8 mouse cellular contexts compared by ENCODE assay signal in genomic region chr15:28024965-28025338, GRCm38 (mm10). TPM values are rescaled to one million over a fixed set of nuclear protein-coding genes. Genes with fewer than 3 reads are reported as not detected.
DNase-seq lines count a peak whose midpoint lies in the region; ATAC-seq and TF ChIP-seq lines count a peak whose summit lies in the region.

No protein-coding gene starts in this region.

- H3K9me3 ChIP-seq in embryonic facial prominence, embryonic 13.5 days, result no peaks in the 10 kb centered on the region
- H3K9me3 ChIP-seq in kidney, postnatal 0 days (replicated peaks; ENCODE audit: low read length), result no peaks in the 10 kb centered on the region
- H3K9me3 ChIP-seq in lung, embryonic 15.5 days, result no peaks in the 10 kb centered on the region

- DNase-seq in urinary bladder, adult 18-20 months (ENCODE audit: low spot score in 2 of 2), result peak; percentile 22 to 76
- DNase-seq in urinary bladder, postnatal 10 days (ENCODE audit: low spot score), result no peak
- peak; percentile 36 to 45 for DNase-seq in heart, adult 9 months (ENCODE audit: low spot score in 2 of 2)
- DNase-seq in kidney, postnatal 0 days (ENCODE audit: low spot score), result peak; percentile 52
- peak; percentile 34 for DNase-seq in ovary, postnatal 14 days (ENCODE audit: low spot score)
- peak; percentile 61 for DNase-seq in thymus, postnatal 4 days

- under 1% methylated on average over 54 of the region's 54 CpGs for WGBS in embryonic facial prominence, embryonic 13.5 days
- 0% methylated on average over 34 of the region's 54 CpGs for WGBS in kidney, postnatal 0 days
- WGBS in lung, embryonic 15.5 days, result under 1% methylated on average over 54 of the region's 54 CpGs

- ATAC-seq in embryonic facial prominence, embryonic 13.5 days (ENCODE audit: insufficient number of reproducible peaks, insufficient read depth, low FRiP score, low TSS enrichment, low read depth), result peak; percentile 28
- ATAC-seq in kidney, postnatal 0 days (replicated peaks; ENCODE audit: low FRiP score, low read depth), result peak; percentile 14
- peak; percentile 23 for ATAC-seq in lung, embryonic 15.5 days (ENCODE audit: borderline replicate concordance, extremely low read depth, low FRiP score, low TSS enrichment)

- H3K4me2 ChIP-seq in embryonic facial prominence, embryonic 13.5 days, result peak overlapping the region; percentile 94
- peak overlapping the region; percentile 93 for H3K4me2 ChIP-seq in kidney, postnatal 0 days (ENCODE audit: low read length)
- peak overlapping the region; percentile 83 for H3K4me2 ChIP-seq in lung, embryonic 15.5 days

- peaks cover 43% of the 10 kb centered on the region for H3K4me1 ChIP-seq in embryonic facial prominence, embryonic 13.5 days
- peaks cover 19% of the 10 kb centered on the region for H3K4me1 ChIP-seq in kidney, postnatal 0 days (replicated peaks; ENCODE audit: insufficient read depth, low read length)
- peaks cover 44% of the 10 kb centered on the region for H3K4me1 ChIP-seq in lung, embryonic 15.5 days

- no peaks in the 10 kb centered on the region for H3K27me3 ChIP-seq in embryonic facial prominence, embryonic 13.5 days
- no peaks in the 10 kb centered on the region for H3K27me3 ChIP-seq in kidney, postnatal 0 days (ENCODE audit: insufficient read depth, low read length)
- H3K27me3 ChIP-seq in lung, embryonic 15.5 days, result no peaks in the 10 kb centered on the region

- peak overlapping the region; percentile 98 for H3K27ac ChIP-seq in embryonic facial prominence, embryonic 13.5 days
- peak overlapping the region; percentile 96 for H3K27ac ChIP-seq in kidney, postnatal 0 days
- peak overlapping the region; percentile 98 for H3K27ac ChIP-seq in lung, embryonic 15.5 days

- H3K4me3 ChIP-seq in embryonic facial prominence, embryonic 13.5 days, result peak overlapping the region; percentile 98
- H3K4me3 ChIP-seq in kidney, postnatal 0 days (replicated peaks; ENCODE audit: low read depth, low read length), result peak overlapping the region; percentile 88
- peak overlapping the region; percentile 95 for H3K4me3 ChIP-seq in lung, embryonic 15.5 days

- no peak for TF ChIP-seq CTCF in kidney, postnatal 0 days (IDR thresholded peaks at IDR 0.05; ENCODE audit: low read depth)

- H3K36me3 ChIP-seq in embryonic facial prominence, embryonic 13.5 days, result no peaks in the 10 kb centered on the region
- H3K36me3 ChIP-seq in kidney, postnatal 0 days (ENCODE audit: insufficient read depth, low read length), result no peaks in the 10 kb centered on the region
- H3K36me3 ChIP-seq in lung, embryonic 15.5 days, result no peaks in the 10 kb centered on the region

- H3K9ac ChIP-seq in embryonic facial prominence, embryonic 13.5 days, result peak overlapping the region; percentile 98
- H3K9ac ChIP-seq in kidney, postnatal 0 days (ENCODE audit: low read depth, low read length), result peak overlapping the region; percentile 97
- H3K9ac ChIP-seq in lung, embryonic 15.5 days, result peak overlapping the region; percentile 94

RNA-seq across cellular contexts. Expression of gene Trio, which starts 0.7 kb away (rescaled TPM):
- polyA plus RNA-seq in embryonic facial prominence, embryonic 13.5 days (2015; fragmentation: Nextera tagmentation; extraction: Ambion mirVana), result 48.8 and 62.6 TPM in 2 replicates
- polyA plus RNA-seq in kidney, postnatal 0 days (2015; fragmentation: Nextera tagmentation; extraction: Ambion mirVana), result 17.4 and 19.9 TPM in 2 replicates
- polyA plus RNA-seq in lung, embryonic 15.5 days (2015; fragmentation: Nextera tagmentation; extraction: Ambion mirVana), result 17.4 and 18.7 TPM in 2 replicates
